Mouse (Mus musculus) cerebellum, postnatal 36 days (tissue): ENCODE data around the gene Rnf133.

ENCODE experiments used
- DNase-seq, 2 experiments: peaks; one replicate each; pipeline ENCODE4 v3.0.0; 2021 to 2022; ENCODE audit warnings: mixed read lengths in 2 of 2

Rnf133 gene

GRCm38 (mm10) chr6:23650205-23650604 lies at the start of gene Rnf133:
Gene Rnf133, minus strand, starts transcription at chr6:23650305.
- no peak for DNase-seq

GRCm38 (mm10) chr6:23678172-23678571 lies 28.1 kb upstream of the Rnf133 start:
- DNase-seq = no peak

DNA sequence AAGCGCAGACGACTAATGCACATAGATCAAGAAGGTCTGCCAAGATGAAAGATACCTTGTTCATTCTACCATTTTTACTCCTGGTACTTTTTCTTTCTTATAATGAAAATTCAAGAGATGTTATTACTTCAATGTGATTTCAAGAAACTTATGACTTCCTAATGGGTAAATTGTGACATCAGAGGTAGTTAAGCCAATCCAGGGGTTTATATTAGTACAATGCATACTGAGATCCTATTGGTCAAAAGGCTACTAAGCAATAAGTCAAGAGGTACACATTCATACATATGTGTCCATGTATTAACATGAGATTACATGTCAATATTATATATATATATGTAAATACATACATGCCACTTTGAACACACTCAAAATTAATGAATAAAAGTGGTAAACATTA lies 4.9 kb upstream of the Rnf133 start, which contains the start of gene Rnf148:
TSS of gene Rnf148 (minus strand) at position 101 of the 400 bp plus-strand sequence.
- no peak for DNase-seq

- DNase-seq = no peak
Measured at GRCm38 (mm10) chr6:23648732-23649131, 1.4 kb downstream of the Rnf133 start.

DNA sequence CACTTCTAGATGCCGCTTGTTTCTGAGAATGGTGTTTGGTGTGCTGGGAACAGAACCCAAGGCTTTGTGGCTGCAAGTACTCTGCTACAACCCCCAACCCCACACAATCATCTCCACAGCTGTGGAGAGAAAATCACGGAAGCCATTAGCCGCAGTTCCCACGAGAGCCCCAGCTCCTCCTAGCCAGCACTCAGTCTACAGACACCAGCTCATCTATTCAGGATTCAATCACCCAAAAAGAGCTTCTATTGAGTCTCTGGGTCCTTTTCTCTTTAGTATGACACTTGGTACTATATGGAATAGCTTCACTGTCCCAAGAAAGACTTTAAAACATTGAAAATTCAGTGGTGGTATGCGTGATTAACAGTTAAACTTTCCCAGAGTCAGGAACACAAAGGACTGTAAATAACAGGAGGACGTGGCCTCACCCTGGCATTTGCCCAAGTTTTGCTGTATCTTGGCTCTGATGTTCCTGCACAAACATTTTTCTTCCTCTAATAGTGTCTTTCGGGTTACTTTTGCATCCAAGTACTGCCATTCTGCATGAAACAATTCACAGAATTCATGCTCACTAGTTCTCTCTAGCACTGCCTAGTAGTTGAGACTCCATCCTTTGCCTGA lies 2.4 kb downstream of the Rnf133 start:
- DNase-seq = peak; percentile 40 to 43

GRCm38 (mm10) chr6:23637081-23637480 lies 13.0 kb downstream of the Rnf133 start:
- peak; percentile 66 to 70 for DNase-seq

DNA sequence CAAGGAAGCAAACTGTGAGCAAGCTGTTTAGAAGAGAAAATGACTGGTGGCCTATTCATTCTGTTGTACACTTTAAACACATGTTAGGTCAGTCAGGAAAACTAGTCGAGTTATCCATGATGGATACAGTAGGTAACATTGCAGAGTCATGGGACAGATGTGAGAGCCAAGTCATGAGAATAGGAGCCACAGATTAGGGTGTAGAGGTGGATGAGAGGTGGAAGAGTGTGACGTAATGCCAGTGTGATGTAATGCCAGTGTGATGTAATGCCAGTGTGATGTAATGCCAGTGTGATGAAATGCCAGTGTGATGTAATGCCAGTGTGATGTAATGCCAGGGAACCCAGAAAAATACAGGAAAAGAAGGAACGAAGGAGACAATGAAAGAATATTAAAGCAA lies 14.9 kb downstream of the Rnf133 start:
- no peak for DNase-seq

GRCm38 (mm10) chr6:23634016-23634415 lies 16.1 kb downstream of the Rnf133 start:
- peak; percentile 37 for DNase-seq

DNA sequence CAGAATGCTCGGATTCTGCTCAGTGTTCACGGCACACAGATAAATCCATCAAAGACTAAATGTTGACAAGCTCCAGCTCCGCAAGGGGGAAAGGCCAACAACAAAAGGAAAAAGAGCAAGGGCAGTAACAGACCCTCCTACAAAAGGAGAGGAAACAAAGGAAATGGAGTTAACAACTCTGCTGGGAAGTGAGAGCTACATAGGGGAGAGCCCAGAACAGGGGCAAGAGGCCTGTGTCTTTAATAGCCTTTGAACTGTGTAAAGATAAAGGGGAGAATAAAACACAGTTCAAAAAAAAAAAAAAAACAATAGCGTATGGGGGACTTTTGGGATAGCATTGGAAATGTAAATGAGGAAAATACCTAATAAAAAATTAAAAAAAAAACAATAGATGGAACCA lies 19.6 kb downstream of the Rnf133 start:
- no peak for DNase-seq
